Mouse (Mus musculus) retina, postnatal 1 day (tissue): Measurements from ENCODE around the gene Vac14.
A peak's percentile ranks its signal among the peaks of the same experiment; 100 is the strongest.

Experiments
- DNase-seq: peaks from one replicate; pipeline ENCODE4 v3.0.0-alpha.2; 2012

The Vac14 gene

GRCm38 (mm10) chr8:110694226-110694625, 75.8 kb downstream of the Vac14 start:
- peak; percentile 24 for DNase-seq

GRCm38 (mm10) chr8:110694826-110695225, 76.4 kb downstream of the Vac14 start:
- peak; percentile 58 for DNase-seq

DNA sequence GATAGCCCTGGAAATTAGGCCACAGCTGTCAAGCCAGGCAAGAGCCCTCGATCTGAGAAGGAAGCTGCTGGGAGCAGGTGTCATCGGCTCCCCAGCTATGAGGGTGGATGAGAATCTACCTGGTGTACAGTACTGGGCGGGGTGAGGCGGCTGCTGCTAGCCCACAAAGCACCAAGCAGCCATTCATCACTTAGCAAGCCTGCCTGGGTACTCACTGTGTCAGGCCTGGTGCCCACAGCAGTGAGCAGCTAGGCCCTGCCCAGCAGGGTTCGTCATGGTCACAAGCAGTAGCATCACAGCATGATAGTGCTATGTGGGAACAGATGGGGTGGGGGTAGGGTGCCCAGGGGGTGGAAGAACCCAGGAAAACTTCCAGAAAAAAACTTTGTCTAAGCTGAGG, 77.0 kb downstream of the Vac14 start:
- peak; percentile 74 for DNase-seq

DNA sequence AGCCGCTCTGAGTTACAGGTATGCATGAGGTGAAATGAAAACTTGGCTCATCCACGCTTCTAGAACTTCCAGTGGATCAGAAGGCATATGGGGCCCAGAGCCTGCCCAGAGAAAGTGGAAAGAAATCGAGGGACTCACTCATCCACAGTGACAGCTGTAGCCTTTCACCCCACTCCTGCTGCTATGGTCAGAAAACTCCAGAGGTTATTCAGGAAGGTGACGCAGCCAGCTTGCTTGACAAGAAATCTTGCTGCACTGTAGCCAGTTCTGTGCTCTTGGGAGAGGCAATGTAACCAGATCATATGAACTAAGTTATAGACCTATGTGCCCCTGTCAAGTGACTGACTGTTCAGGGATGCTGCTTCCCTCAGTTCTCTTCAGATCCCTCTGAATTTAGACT, 77.7 kb downstream of the Vac14 start:
- DNase-seq, result no peak

GRCm38 (mm10) chr8:110697571-110697970, 79.2 kb downstream of the Vac14 start:
- DNase-seq, result no peak

GRCm38 (mm10) chr8:110698098-110698497, 79.7 kb downstream of the Vac14 start:
- DNase-seq, result no peak

GRCm38 (mm10) chr8:110699501-110699900, 81.1 kb downstream of the Vac14 start:
- no peak for DNase-seq

DNA sequence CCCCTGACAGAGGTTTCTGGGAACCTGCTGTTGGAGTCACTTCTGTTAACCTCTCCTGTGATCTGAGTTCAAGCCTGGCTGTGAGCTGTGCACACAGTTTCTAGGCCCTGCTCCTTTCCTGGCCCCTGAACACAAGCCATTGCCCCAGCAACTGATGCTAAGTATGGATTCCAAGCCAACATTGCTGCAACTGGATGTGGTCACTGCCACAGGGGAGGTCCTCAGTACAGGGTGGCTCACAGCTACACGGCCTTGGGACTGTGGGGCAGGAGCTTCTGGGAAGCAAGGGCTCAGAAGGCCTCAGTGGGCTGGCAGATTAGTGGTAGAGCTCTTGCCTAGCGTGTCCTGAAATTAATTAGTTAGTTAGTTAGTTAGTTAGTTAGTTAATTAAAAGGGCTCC, 82.2 kb downstream of the Vac14 start:
- DNase-seq, result no peak

DNA sequence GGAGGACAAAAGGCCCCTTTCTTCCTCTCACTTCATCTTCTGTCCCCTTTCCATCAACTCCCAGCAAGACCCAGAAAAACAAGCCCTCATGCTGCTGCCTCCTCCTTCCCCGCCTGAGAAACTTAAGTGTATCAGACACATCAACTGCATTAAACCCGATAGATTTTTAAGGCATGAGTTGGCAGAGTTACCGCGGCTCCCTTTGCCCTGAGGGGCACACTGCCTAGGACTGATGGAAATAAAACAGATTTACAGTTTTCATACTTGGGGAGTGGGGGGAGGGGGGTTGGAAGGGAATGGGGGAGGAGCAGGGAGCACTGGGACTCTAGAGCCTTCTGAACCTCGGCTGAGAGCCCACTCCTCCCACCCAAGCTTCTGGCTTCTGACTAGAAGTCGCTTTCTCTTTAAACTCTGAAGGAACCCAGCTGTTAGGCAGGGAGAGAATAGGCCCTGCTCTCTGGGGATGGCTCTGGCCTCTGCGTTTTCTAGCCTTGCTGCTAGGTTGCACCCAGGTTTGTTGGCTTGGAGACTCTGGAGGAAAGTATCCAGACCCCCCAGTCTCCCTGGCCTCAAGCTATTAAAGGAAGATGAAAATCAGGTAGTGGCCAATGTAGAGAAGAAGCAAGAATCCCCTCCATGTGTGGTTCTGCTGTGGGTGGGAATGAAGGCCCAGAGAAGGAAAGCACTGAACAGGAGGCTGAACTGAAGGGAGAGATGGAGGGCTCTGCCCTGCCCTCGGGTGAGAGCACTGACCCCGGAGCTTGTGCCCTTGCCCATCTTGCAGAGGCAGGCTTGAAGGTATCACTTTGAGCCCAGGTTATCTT, 84.5 kb downstream of the Vac14 start:
- DNase-seq, result peak; percentile 71

DNA sequence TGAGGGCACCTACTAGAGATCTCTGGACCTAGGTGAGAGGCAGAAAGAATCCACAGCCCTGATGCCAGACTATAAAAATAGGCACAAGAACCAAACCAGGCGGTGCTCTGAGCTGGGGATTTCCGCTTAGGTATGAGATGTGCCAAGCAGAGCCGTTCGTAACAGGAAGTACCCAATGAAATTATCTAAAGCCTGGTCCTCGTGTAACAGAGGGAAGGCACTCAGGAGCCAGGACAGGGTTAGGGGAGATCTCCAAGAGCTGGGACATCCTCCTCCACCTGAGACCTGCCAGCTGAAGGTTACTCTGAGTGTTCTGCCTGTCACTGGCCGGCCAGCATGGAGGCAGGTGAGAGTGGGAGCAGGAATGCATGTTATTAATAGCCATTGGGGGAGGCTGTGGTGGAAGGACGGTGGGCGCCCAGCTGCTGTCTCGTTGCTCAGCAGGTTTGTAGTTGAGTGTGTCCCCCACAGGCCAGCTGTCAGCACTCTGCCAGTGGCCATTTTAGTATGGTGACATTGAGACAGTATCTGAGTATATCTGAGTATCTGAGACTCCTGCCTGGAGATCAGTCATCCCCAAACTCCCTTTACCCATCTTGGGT, 85.2 kb downstream of the Vac14 start:
- DNase-seq, result no peak

DNA sequence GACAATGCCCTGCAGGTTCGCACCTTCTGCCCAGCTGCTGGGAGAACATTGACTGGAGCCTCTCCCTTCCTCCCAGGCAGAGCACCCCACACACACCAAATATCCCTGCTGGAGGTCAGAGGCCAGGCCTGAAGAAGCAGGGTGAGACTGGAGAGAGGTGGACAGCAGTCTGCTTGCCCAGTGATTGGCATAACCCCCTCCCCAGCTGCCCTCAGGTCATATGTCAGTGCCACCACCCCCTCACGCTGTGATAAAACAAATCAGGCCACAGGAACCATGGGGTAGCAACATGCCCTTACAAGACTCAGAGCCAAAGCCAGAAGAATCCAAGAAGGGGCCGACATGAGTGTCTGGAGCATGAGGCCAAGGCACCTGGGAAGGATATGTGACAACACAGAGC, 85.7 kb downstream of the Vac14 start:
- no peak for DNase-seq

DNA sequence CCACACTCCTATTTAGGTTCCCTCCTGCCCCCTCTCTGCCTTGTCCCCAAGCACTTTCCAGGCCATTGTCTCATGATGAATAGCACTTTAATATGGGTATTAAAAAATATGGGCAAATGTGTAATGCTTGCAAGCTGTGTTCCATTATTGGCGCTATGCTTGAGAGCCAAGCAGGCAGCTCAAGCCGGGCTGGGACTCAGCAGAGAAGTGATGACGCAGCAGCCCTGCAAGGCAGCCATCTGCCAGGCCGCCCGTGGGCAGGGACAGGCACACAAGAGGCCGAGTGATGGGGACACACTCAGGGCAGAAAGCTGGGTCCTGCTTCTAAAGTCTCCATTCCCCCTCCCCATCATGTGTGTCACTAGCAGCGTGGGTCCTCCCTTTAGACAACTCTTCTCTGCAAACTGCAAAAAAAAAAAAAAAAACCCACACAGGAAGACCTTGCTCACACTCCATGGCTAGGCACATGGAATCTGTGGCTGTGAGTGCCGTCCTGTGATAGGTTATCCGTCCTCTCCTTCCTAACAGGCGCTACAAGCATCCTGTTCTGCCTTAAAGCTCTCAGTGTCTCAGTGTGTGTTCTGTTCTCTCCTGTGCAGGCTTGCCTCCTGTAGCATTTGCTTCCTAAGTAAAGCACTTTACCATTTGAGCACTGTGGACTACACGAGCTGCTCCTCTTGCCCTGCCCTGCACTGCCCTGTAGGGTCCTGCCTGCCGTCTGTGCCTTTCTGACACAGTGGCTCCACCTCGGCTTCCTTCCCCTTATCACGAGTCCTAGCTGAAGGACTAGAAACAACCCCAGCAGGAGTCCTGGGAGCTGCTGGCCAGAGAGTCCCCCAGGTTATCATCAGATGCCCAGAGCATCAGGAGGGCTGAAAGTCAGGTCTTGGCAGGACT, 87.3 kb downstream of the Vac14 start:
- DNase-seq, result no peak

GRCm38 (mm10) chr8:110706288-110706870, 88.0 kb downstream of the Vac14 start:
- DNase-seq, result no peak

DNA sequence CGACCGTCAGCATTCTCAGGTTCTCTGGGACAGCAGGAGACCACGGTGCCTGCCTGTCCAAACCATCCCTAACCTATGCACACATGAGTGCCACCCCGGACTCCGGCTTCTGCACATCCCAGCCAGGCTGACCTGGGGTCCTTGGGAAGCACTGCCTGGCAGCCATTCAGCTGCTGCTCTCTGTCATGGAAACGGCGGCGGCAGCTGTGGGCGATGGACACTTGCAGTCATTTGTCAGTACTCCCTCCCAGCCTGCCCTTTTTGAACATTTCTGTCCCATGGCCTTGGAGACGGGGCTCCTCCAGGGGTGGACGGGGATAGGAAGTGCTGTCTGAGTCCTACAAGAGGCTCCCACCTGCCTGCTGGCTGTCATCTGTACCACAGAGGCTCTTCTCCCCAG, 90.0 kb downstream of the Vac14 start:
- no peak for DNase-seq

- no peak for DNase-seq
These were observed 92.2 kb downstream of the Vac14 start for GRCm38 (mm10) chr8:110710593-110710992.

DNA sequence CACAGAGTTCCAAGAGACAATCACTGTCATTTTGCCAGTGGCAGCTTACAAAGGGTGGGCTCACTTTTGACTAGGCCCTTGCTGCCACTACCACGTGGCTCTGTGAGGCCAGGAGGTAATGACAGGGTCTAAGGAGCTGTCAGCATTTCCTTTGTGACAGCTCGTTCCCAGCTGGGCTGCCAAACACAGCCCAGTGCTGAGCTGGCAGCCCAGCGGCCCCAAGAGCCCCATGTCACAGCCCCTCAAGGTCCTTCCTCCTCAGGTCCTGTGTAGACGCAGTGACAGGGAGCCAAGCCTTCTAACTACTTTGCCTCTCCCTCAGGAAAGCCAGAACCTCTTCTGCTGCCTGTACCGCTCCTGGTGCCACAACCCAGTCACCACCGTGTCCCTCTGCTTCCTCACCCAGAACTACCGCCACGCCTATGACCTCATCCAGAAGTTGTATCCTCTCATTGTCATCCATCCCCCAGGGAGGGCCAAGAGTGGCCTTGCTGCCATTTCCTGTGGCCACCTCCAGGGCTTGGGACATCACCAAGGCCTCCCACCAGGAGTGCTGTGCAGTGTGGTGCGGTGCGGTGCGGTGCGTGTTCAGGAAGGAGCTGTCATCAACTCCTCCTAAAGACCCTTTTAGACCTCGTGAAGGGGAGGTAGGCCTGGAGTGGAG, 93.0 kb downstream of the Vac14 start:
- DNase-seq, result no peak

DNA sequence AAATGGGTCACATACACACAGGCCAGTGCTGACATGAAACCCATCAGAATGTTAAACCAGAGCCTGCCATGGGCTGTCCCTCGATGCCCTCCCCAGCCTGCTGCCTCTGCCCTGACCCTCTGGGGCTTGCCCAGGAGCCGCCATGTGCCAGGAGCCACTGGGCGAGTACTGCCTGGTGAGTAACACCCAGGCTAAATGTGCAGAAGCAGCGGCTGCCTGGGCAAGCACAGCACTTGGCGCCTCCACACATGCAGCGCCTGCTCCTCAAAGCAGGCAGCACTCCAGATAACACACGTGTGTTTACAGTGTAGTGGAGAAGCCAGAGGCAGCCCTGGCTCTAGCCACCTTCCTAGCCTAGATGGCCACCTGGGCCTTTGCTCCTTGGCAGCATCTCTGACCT, 94.7 kb downstream of the Vac14 start:
- no peak for DNase-seq

GRCm38 (mm10) chr8:110714827-110715519, 96.6 kb downstream of the Vac14 start:
- DNase-seq, result peak; percentile 66

DNA sequence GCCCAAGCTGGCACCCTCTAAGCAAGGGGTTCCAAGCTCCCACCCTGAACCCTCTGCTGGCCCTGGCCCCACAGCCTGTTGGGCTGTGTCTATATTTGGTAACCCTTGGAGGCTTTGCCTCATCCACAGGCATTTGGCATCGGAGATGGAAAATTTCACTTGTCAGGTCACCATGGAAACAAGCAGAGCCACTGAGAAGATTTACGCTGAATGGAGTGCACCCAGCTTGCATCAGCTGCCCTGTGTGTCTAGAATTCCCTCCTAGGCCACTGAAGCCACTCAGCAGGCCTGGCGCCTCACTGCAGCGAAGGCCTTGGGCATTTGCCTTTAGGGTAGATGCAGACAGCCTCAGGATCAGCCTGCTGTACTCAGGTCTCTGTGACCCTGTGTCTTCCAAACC, 97.7 kb downstream of the Vac14 start:
- DNase-seq, result peak; percentile 61

- DNase-seq, result no peak
These were observed 98.7 kb downstream of the Vac14 start for GRCm38 (mm10) chr8:110717131-110717530.

DNA sequence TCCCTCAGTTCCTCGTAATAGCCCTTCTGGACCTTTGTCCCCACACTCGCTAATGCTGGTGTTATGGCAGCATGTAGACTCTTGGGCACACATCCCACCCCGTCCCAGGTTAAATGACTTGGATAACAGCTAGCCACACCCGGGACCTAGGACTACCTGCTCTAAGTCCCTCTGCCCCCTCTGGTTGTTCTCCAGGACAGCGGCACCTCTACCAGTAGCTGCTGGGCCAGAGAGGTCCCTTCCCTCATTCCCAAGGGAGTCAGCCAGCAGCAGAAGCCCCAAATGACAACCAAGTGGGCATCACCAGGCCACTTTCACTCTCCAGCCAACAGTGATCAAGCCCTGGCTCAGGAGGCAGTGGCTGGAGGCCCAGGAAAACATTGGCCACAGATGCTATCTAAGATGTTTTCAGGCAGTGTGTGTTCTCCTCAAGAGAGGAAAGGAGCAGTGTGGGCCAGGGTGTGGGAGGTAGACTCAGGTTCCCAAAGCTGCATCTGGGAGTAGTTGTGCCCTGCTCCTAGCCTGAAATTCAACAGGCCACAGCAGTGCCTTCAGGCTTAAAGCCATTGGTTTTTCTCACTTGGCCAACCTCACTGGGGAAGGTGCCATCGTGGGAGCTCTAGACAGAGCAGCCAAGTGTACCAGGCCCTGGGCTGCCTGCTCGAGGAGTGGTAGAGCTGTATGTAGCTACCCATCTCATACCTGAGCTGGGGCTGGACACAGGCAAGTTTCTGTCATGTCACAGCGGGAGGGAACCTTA, 100.0 kb downstream of the Vac14 start:
- DNase-seq, result no peak
